In genomic region chr7:127281114-127281513, GRCm38 (mm10) we compare ENCODE assay signal across 1 mouse cellular context.
TF ChIP-seq lines count a peak whose summit lies in the region.

No protein-coding gene starts in this region.

TF ChIP-seq in MEL, 35 proteins besides CTCF, POLR2A, EP300 and RAD21:
- TF ChIP-seq RCOR1 (IDR thresholded peaks at IDR 0.05; ENCODE audit: low read depth, low read length) = peak; percentile 57; the same call in 1 of the 2 replicates
- no peak for TF ChIP-seq UBTF (IDR thresholded peaks at IDR 0.05; ENCODE audit: borderline replicate concordance, insufficient read depth, low read depth, low read length)
- TF ChIP-seq TBP (IDR thresholded peaks at IDR 0.05; ENCODE audit: low read depth, low read length) = peak; percentile 43; the same call in 1 of the 2 replicates
- TF ChIP-seq MAX (IDR thresholded peaks at IDR 0.05; ENCODE audit: low read length) = peak; percentile 65
- TF ChIP-seq ZNF384 (IDR thresholded peaks at IDR 0.05; ENCODE audit: low read depth, low read length) = peak; percentile 45; the same call in 1 of the 2 replicates
- TF ChIP-seq CHD1 (IDR thresholded peaks at IDR 0.05; ENCODE audit: low read depth, low read length) = 0 out of 2 replicates have a peak, but pooled peaks have one; percentile 28
- peak; percentile 94 for TF ChIP-seq ETS1 (IDR thresholded peaks at IDR 0.05; ENCODE audit: low read depth, low read length)
- peak; percentile 84 for TF ChIP-seq SIN3A (IDR thresholded peaks at IDR 0.05; ENCODE audit: low read length)
- TF ChIP-seq ZMIZ1 (IDR thresholded peaks at IDR 0.05; ENCODE audit: low read depth, low read length) = peak; percentile 46; the same call in 1 of the 2 replicates
- TF ChIP-seq MAFK (IDR thresholded peaks at IDR 0.05; ENCODE audit: borderline replicate concordance, low read depth, low read length) = 0 out of 2 replicates have a peak, but pooled peaks have one; percentile 19
- 0 out of 2 replicates have a peak, but pooled peaks have one; percentile 57 for TF ChIP-seq ELF1 (IDR thresholded peaks at IDR 0.05; ENCODE audit: low read depth, low read length)
- TF ChIP-seq ZKSCAN1 (IDR thresholded peaks at IDR 0.05; ENCODE audit: low read depth, low read length) = no peak
- peak; percentile 81 for TF ChIP-seq MXI1 (IDR thresholded peaks at IDR 0.05; ENCODE audit: low read depth, low read length)
- TF ChIP-seq ZC3H11A (IDR thresholded peaks at IDR 0.05; ENCODE audit: low read depth, low read length) = no peak
- TF ChIP-seq HCFC1 (IDR thresholded peaks at IDR 0.05; ENCODE audit: low read depth, low read length) = peak; percentile 48
- TF ChIP-seq NRF1 (IDR thresholded peaks at IDR 0.05; ENCODE audit: insufficient read depth, low read depth, low read length, poor library complexity, severe bottlenecking) = no peak
- 0 out of 2 replicates have a peak, but pooled peaks have one; percentile 37 for TF ChIP-seq JUND (IDR thresholded peaks at IDR 0.05; ENCODE audit: low read depth, low read length)
- peak; percentile 79 for TF ChIP-seq MYC (IDR thresholded peaks at IDR 0.05; ENCODE audit: low read depth, low read length)
- peak; percentile 74 for TF ChIP-seq TAL1 (IDR thresholded peaks at IDR 0.05; ENCODE audit: low read length)
- no peak for TF ChIP-seq MEF2A (IDR thresholded peaks at IDR 0.05; ENCODE audit: extremely low read depth, insufficient replicate concordance, low read depth, low read length, poor library complexity, severe bottlenecking)
- TF ChIP-seq GATA1 (IDR thresholded peaks at IDR 0.05; ENCODE audit: low read depth, low read length) = peak; percentile 76
- TF ChIP-seq TCF12 (IDR thresholded peaks at IDR 0.05; ENCODE audit: low read depth, low read length) = peak; percentile 68
